In the genomic region with DNA sequence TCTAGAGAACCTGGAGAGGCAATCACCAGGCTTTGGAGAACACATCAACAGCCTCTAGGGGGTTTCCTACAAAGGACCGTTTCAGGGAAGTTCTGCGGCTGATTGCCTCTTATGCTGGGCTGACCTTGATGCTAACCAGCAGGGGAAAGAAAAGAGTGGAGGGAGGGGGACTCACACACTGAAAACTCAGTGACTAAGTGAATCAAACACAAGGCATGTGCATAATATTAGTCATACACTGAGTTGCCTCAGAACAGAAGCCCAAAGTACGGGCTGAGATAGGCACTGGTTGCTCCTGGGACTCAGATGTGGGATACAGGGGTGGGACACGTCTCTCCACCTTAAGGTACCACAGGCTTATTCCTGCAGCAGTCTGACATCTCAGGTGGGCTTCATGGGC, we compare ENCODE assay signal across 20 mouse cellular contexts.
DNase-seq lines count a peak whose midpoint lies in the region; TF ChIP-seq lines count a peak whose summit lies in the region.
"Had no signal": no experiment of that assay in that cellular context is flagged by ENCODE, and none has a peak within 500 bp of the region (broad histone marks: within the 10 kb centered on the region; RNA-seq: fewer than 3 reads in every experiment).

No protein-coding gene starts in this region.

- 80% methylated on average over 4 of the region's 4 CpGs for WGBS in kidney, adult 2 months

- H3K36me3 ChIP-seq in kidney, adult 2 months (ENCODE audit: control insufficient read depth, insufficient read depth, low read length) = no peaks in the 10 kb centered on the region
- H3K36me3 ChIP-seq: embryonic facial prominence, embryonic 13.5 days; embryonic facial prominence, embryonic 15.5 days; forebrain, embryonic 15.5 days had no signal

- H3K4me1 ChIP-seq in kidney, adult 2 months (ENCODE audit: control insufficient read depth, insufficient read depth, low read length) = no peaks in the 10 kb centered on the region
- H3K4me1 ChIP-seq: embryonic facial prominence, embryonic 13.5 days; embryonic facial prominence, embryonic 15.5 days had no signal

- no peaks in the 10 kb centered on the region for H3K27me3 ChIP-seq in kidney, adult 2 months (replicated peaks; ENCODE audit: control insufficient read depth, insufficient read depth, low read length)
- H3K27me3 ChIP-seq: embryonic facial prominence, embryonic 13.5 days; embryonic facial prominence, embryonic 15.5 days had no signal

- no peak for TF ChIP-seq POLR2A in kidney, adult 2 months (IDR thresholded peaks at IDR 0.05; ENCODE audit: low read depth, low read length)

- no peak overlapping the region for H3K27ac ChIP-seq in kidney, adult 2 months (ENCODE audit: insufficient read depth, low read depth, low read length)
- H3K27ac ChIP-seq: embryonic facial prominence, embryonic 13.5 days; embryonic facial prominence, embryonic 15.5 days; forebrain, embryonic 13.5 days; forebrain, embryonic 15.5 days had no signal

- H3K4me3 ChIP-seq in kidney, adult 2 months (ENCODE audit: insufficient read depth, low read depth, low read length) = no peak overlapping the region
- H3K4me3 ChIP-seq: embryonic facial prominence, embryonic 13.5 days; embryonic facial prominence, embryonic 15.5 days; forebrain, embryonic 13.5 days; forebrain, embryonic 15.5 days had no signal

- peak; percentile 70 for DNase-seq in adrenal gland, adult 2 months
- no peak for DNase-seq in adrenal gland, postnatal 25 days
- peak; percentile 8 for DNase-seq in Muller cell, postnatal 12 days (ENCODE audit: inconsistent ontology term)
- peak; percentile 2 for DNase-seq in NIH3T3 (ENCODE audit: low read depth)
- peak; percentile 32 to 34 for DNase-seq in adrenal gland, postnatal 36 days
- no peak for DNase-seq in kidney, adult 2 months
- no peak for DNase-seq in gastrocnemius, postnatal 25 days
- DNase-seq in urinary bladder, adult 2 months (ENCODE audit: low spot score) = no peak
- DNase-seq: cerebellum, adult 11 months; cerebellum, adult 18-20 months; cerebellum, adult 8-10 months; cerebellum, adult 9-11 months; cerebellum, postnatal 14 days; cerebellum, postnatal 36 days; embryo, embryonic 11 days; forebrain, postnatal 0 days had no signal

- TF ChIP-seq CTCF in kidney, adult 2 months (conservative IDR thresholded peaks at IDR 0.05; ENCODE audit: insufficient read depth, insufficient read length, low read depth, low read length) = no peak

Comparison
In these comparisons a context has a peak if more than half of its experiments do, and no peak if none do; other contexts are left out.
1. DNase-seq: peak in adrenal gland, adult 2 months (single experiment), Muller cell, postnatal 12 days (single experiment), NIH3T3 (single experiment) and adrenal gland, postnatal 36 days (2 of 2); none in adrenal gland, postnatal 25 days (single experiment), kidney, adult 2 months (single experiment), gastrocnemius, postnatal 25 days (single experiment) and urinary bladder, adult 2 months (single experiment).